Mouse (Mus musculus): ENCODE measurements around the gene Fndc7.
"Not testable (repeated sequence)": the region's sequence is repeated elsewhere in the genome, so short reads cannot be mapped to it uniquely, and the experiment has no call there.

Fndc7 gene

GRCm38 (mm10) chr3:108887618-108887975, 2.2 kb downstream of the Fndc7 start:
- no peak for DNase-seq (ENCODE audit: low spot score in 2 of 2)

GRCm38 (mm10) chr3:108886934-108887617, 2.7 kb downstream of the Fndc7 start:
- no peak for DNase-seq (ENCODE audit: low spot score in 2 of 2)

GRCm38 (mm10) chr3:108885686-108886530, 3.9 kb downstream of the Fndc7 start:
- no peak for DNase-seq (ENCODE audit: low spot score in 2 of 2)

- DNase-seq (ENCODE audit: low spot score in 2 of 2): no peak
Measured at GRCm38 (mm10) chr3:108884706-108885289, 5.0 kb downstream of the Fndc7 start.

GRCm38 (mm10) chr3:108883067-108883466, 6.7 kb downstream of the Fndc7 start:
- no peak for DNase-seq (ENCODE audit: low spot score in 2 of 2)

- DNase-seq (ENCODE audit: low spot score in 2 of 2): not testable (repeated sequence)
Measured at GRCm38 (mm10) chr3:108881873-108882272, 7.9 kb downstream of the Fndc7 start.

- DNase-seq (ENCODE audit: low spot score in 2 of 2): no peak
Measured at GRCm38 (mm10) chr3:108880544-108881507, 9.0 kb downstream of the Fndc7 start.

GRCm38 (mm10) chr3:108879836-108880435, 9.9 kb downstream of the Fndc7 start:
- DNase-seq (ENCODE audit: low spot score in 2 of 2): no peak

GRCm38 (mm10) chr3:108879129-108879528, 10.7 kb downstream of the Fndc7 start:
- no peak for DNase-seq (ENCODE audit: low spot score in 2 of 2)

- DNase-seq (ENCODE audit: low spot score in 2 of 2): no peak
Measured at GRCm38 (mm10) chr3:108870631-108871030, 19.2 kb downstream of the Fndc7 start.

- DNase-seq (ENCODE audit: low spot score in 2 of 2): no peak
Measured at GRCm38 (mm10) chr3:108867449-108867848, 22.4 kb downstream of the Fndc7 start.

- no peak for DNase-seq (ENCODE audit: low spot score in 2 of 2)
Measured at GRCm38 (mm10) chr3:108865676-108866075, 24.1 kb downstream of the Fndc7 start.

- no peak for DNase-seq (ENCODE audit: low spot score in 2 of 2)
Measured at GRCm38 (mm10) chr3:108865129-108865528, 24.7 kb downstream of the Fndc7 start.

GRCm38 (mm10) chr3:108863091-108863490, 26.7 kb downstream of the Fndc7 start:
- DNase-seq (ENCODE audit: low spot score in 2 of 2): no peak

- not testable (repeated sequence) for DNase-seq (ENCODE audit: low spot score in 2 of 2)
Measured at GRCm38 (mm10) chr3:108862282-108862681, 27.5 kb downstream of the Fndc7 start.

GRCm38 (mm10) chr3:108860786-108861185, 29.0 kb downstream of the Fndc7 start:
- no peak for DNase-seq (ENCODE audit: low spot score in 2 of 2)

GRCm38 (mm10) chr3:108858231-108858770, 31.5 kb downstream of the Fndc7 start:
- peak in 1 of 2 experiments; percentile 30 for DNase-seq (ENCODE audit: low spot score in 2 of 2)

- DNase-seq (ENCODE audit: low spot score in 2 of 2): no peak
Measured at GRCm38 (mm10) chr3:108857714-108858113, 32.1 kb downstream of the Fndc7 start.

GRCm38 (mm10) chr3:108857124-108857470, 32.7 kb downstream of the Fndc7 start:
- DNase-seq (ENCODE audit: low spot score in 2 of 2): no peak

GRCm38 (mm10) chr3:108856386-108857123, 33.3 kb downstream of the Fndc7 start:
- no peak for DNase-seq (ENCODE audit: low spot score in 2 of 2)

Measured in urinary bladder, adult 18-20 months (tissue).